Mouse (Mus musculus) CH12.LX (cell line): ENCODE measurements around the gene Zfpm1. TPM values are rescaled to one million over a fixed set of nuclear protein-coding genes. Genes with fewer than 3 reads are reported as not detected.

Source experiments
- DNase-seq: peaks from one replicate; pipeline ENCODE4 v3.0.0-alpha.2; 2013; ENCODE audit errors: extremely low read depth
- H3K27ac ChIP-seq: 2 replicates; pipeline ENCODE4 v1.5.1; 2012; ENCODE audit warnings: low read depth, mild to moderate bottlenecking, control low read depth, moderate library complexity; ENCODE audit not compliant: insufficient read depth
- H3K27me3 ChIP-seq: replicated peaks from 2 replicates; pipeline ENCODE3; 2012; ENCODE audit warnings: inconsistent platforms
- H3K36me3 ChIP-seq, 2 experiments: replicated peaks in 1 of 2; 2 replicates each; pipeline versions ENCODE3 to v1.6.1; 2012; ENCODE audit warnings: inconsistent platforms in 1 of 2, low read length in 1 of 2, mild to moderate bottlenecking in 1 of 2, mixed read lengths in 1 of 2, moderate library complexity in 1 of 2; ENCODE audit not compliant: control insufficient read depth in 1 of 2, insufficient read depth in 1 of 2
- H3K4me1 ChIP-seq, 2 experiments: 2 replicates each; pipeline ENCODE4 v1.6.1; 2012; ENCODE audit warnings: inconsistent platforms in 1 of 2, moderate library complexity in 1 of 2; ENCODE audit not compliant: insufficient read depth in 2 of 2, control insufficient read depth in 1 of 2
- H3K4me2 ChIP-seq: 2 replicates; pipeline ENCODE4 v1.6.1; 2012; ENCODE audit warnings: low read depth, mild to moderate bottlenecking, control low read depth; ENCODE audit not compliant: poor library complexity, insufficient read depth, severe bottlenecking
- H3K4me3 ChIP-seq, 3 experiments: fragments of 150-350 bp in 1 of 3; sonication (generic) in 1 of 3; replicated peaks in 1 of 3; 2 replicates each; pipeline versions ENCODE3 to v1.5.1; 2011 to 2012; ENCODE audit warnings: low read depth in 2 of 3, low read length in 2 of 3, mild to moderate bottlenecking in 2 of 3, moderate library complexity in 2 of 3, control low read depth in 1 of 3, improper control_type of control experiment in 1 of 3, inconsistent platforms in 1 of 3, mixed read lengths in 1 of 3; ENCODE audit not compliant: poor library complexity in 1 of 3
- H3K79me2 ChIP-seq: replicated peaks from 2 replicates; pipeline ENCODE4 v1.6.1; 2012; ENCODE audit warnings: mild to moderate bottlenecking, moderate library complexity; ENCODE audit not compliant: control insufficient read depth, poor library complexity, insufficient read depth, severe bottlenecking; ENCODE audit errors: extremely low read depth
- H3K9ac ChIP-seq: 2 replicates; pipeline ENCODE4 v1.6.1; 2012; ENCODE audit warnings: low read depth, mild to moderate bottlenecking, control low read depth, moderate library complexity; ENCODE audit not compliant: insufficient read depth
- H3K9me3 ChIP-seq: replicated peaks from 2 replicates; pipeline ENCODE3; 2012; ENCODE audit warnings: low read length, inconsistent platforms, mixed read lengths
- BHLHE40 ChIP-seq: IDR thresholded peaks from 2 replicates; pipeline ENCODE4 v1.6.1; 2011; ENCODE audit warnings: mild to moderate bottlenecking, low read depth, low read length, improper control_type of control experiment
- CHD1 ChIP-seq: IDR thresholded peaks from 2 replicates; pipeline ENCODE4 v1.6.1; 2012; ENCODE audit warnings: low read depth, low read length, improper control_type of control experiment, inconsistent platforms
- CHD2 ChIP-seq: IDR thresholded peaks from 2 replicates; pipeline ENCODE4 v1.6.1; 2011; ENCODE audit warnings: low read length, improper control_type of control experiment
- CTCF ChIP-seq, 2 experiments: IDR thresholded peaks in 1 of 2; conservative IDR thresholded peaks in 1 of 2; 2 replicates each; pipeline ENCODE4 v1.5.1; 2011 to 2012; ENCODE audit warnings: low read depth in 2 of 2, low read length in 2 of 2, improper control_type of control experiment in 1 of 2, inconsistent platforms in 1 of 2, mild to moderate bottlenecking in 1 of 2, moderate library complexity in 1 of 2
- E2F4 ChIP-seq: IDR thresholded peaks from 2 replicates; pipeline ENCODE4 v1.6.1; 2011; ENCODE audit warnings: low read depth, low read length, improper control_type of control experiment; ENCODE audit not compliant: insufficient replicate concordance
- ELF1 ChIP-seq: IDR thresholded peaks from 2 replicates; pipeline ENCODE4 v1.6.1; 2014; ENCODE audit warnings: low read depth, mild to moderate bottlenecking, inconsistent platforms, low read length, improper control_type of control experiment
- EP300 ChIP-seq: IDR thresholded peaks from 2 replicates; pipeline ENCODE4 v1.6.1; 2011; ENCODE audit warnings: low read length, improper control_type of control experiment
- ETS1 ChIP-seq: conservative IDR thresholded peaks from 2 replicates; pipeline ENCODE4 v1.6.1; 2012; ENCODE audit warnings: low read depth, mild to moderate bottlenecking, inconsistent platforms, low read length, improper control_type of control experiment, moderate library complexity
- GABPA ChIP-seq: IDR thresholded peaks from 2 replicates; pipeline ENCODE4 v1.6.1; 2012; ENCODE audit warnings: low read depth, low read length, improper control_type of control experiment, inconsistent platforms; ENCODE audit not compliant: insufficient replicate concordance
- JUND ChIP-seq: conservative IDR thresholded peaks from 2 replicates; pipeline ENCODE4 v1.6.1; 2011; ENCODE audit warnings: low read depth, low read length, improper control_type of control experiment
- MAX ChIP-seq: IDR thresholded peaks from 2 replicates; pipeline ENCODE4 v1.6.1; 2011; ENCODE audit warnings: low read length, improper control_type of control experiment
- MAZ ChIP-seq: IDR thresholded peaks from 2 replicates; pipeline ENCODE4 v1.6.1; 2012; ENCODE audit warnings: low read depth, mild to moderate bottlenecking, inconsistent platforms, low read length, improper control_type of control experiment, moderate library complexity
- MEF2A ChIP-seq: IDR thresholded peaks from 2 replicates; pipeline ENCODE4 v1.6.1; 2014; ENCODE audit warnings: low read depth, mild to moderate bottlenecking, inconsistent platforms, low read length, improper control_type of control experiment, borderline replicate concordance
- NELFE ChIP-seq: IDR thresholded peaks from 2 replicates; pipeline ENCODE4 v1.6.1; 2011; ENCODE audit warnings: low read depth, low read length, improper control_type of control experiment
- POLR2A ChIP-seq: IDR thresholded peaks from 2 replicates; pipeline ENCODE4 v1.6.1; 2011; ENCODE audit warnings: low read depth, mild to moderate bottlenecking, improper control_type of control experiment, low read length
- RCOR1 ChIP-seq: conservative IDR thresholded peaks from 2 replicates; pipeline ENCODE4 v1.6.1; 2012; ENCODE audit warnings: low read depth, mild to moderate bottlenecking, inconsistent platforms, low read length, improper control_type of control experiment
- SIN3A ChIP-seq: IDR thresholded peaks from 2 replicates; pipeline ENCODE4 v1.6.1; 2012; ENCODE audit warnings: low read length, improper control_type of control experiment, inconsistent platforms
- SMC3 ChIP-seq: IDR thresholded peaks from 2 replicates; pipeline ENCODE4 v1.6.1; 2011; ENCODE audit warnings: low read depth, low read length, improper control_type of control experiment
- TBP ChIP-seq: conservative IDR thresholded peaks from 2 replicates; pipeline ENCODE4 v1.6.1; 2011; ENCODE audit warnings: low read depth, low read length, improper control_type of control experiment
- USF1 ChIP-seq: IDR thresholded peaks from 2 replicates; pipeline ENCODE4 v1.6.1; 2014; ENCODE audit warnings: low read depth, mild to moderate bottlenecking, inconsistent platforms, low read length, improper control_type of control experiment
- ZMIZ1 ChIP-seq: IDR thresholded peaks from 2 replicates; pipeline ENCODE4 v1.6.1; 2012; ENCODE audit warnings: low read depth, mild to moderate bottlenecking, inconsistent platforms, low read length, improper control_type of control experiment
- ZNF384 ChIP-seq: IDR thresholded peaks from 2 replicates; pipeline ENCODE4 v1.6.1; 2012; ENCODE audit warnings: low read depth, low read length, improper control_type of control experiment, inconsistent platforms
- dilution Hi-C: fragments of 300-500 bp; cut with MboI; formaldehyde crosslinking; loops from 2 replicates; pipeline ENCODE4 v1.14.3; 2020; ENCODE audit warnings: low sequenced_read_pairs; ENCODE audit not compliant: extremely low pct_unique_long_range_greater_than_20kb, extremely low pct_ligation_motif_present
- in situ Hi-C: fragments of 300-500 bp; cut with MboI; formaldehyde crosslinking; loops from 3 replicates; pipeline ENCODE4 v1.14.3; 2019; ENCODE audit warnings: low sequenced_read_pairs, low pct_ligation_motif_present, low pct_unique_long_range_greater_than_20kb, mixed read lengths
- polyA plus RNA-seq: library from polyadenylated mRNA; unstranded; fragments of >175 nt; gene quantifications from 2 replicates; pipeline ENCODE4 v1.2.1, GENCODE M21; 2012; ENCODE audit warnings: low read depth; ENCODE audit not compliant: insufficient read length
- total RNA-seq, 2 experiments: library from RNA; depleted of rRNA; stranded (reverse); fragments of 300-350 nt in 1 of 2; fragments of >200 nt in 1 of 2; gene quantifications; 2 replicates each; pipeline ENCODE4 v1.2.3; 2012 to 2014

Zfpm1 gene
- total and polyA plus RNA-seq, 3 experiments: 11.0 to 63.5 (median 30.1) TPM

DNA sequence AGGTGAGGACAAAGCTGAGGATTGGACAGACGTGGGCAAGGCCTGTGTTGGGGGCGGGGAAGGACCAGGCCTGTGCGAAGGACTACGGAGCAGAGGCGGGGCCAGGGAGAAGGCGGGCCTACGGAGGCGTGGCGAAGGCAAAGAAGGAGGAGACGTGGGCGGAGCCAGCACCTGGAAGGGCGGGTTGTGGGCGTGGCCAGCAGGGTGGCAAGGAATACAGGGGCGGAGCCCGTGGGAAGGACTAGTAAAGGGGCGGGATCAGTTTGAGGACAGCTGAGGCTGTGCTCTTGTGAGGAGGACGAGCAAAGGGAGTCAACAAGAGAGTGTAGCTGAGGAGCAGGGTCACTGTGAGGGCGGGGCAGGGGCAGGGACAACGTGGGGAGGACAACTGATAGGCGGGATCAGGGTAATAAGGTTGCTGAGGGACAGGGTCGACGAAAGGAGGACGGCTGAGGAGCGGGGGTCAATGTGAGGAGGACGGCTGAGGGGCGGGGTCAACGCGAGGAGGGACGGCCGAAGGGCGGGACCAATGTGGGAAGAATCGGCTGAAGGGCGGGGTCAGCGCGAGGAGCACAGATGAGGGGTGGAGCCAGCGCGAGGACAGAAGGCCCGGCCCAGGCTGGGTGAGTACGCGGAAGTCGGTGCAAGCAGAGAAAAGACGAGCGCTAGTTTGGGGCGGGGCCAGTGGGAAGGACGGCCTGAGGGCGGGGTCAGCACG is 465 bp upstream of the Zfpm1 start:
- no peaks in the 10 kb centered on the region for H3K9me3 ChIP-seq
- dilution Hi-C loops: no loop called here

DNA sequence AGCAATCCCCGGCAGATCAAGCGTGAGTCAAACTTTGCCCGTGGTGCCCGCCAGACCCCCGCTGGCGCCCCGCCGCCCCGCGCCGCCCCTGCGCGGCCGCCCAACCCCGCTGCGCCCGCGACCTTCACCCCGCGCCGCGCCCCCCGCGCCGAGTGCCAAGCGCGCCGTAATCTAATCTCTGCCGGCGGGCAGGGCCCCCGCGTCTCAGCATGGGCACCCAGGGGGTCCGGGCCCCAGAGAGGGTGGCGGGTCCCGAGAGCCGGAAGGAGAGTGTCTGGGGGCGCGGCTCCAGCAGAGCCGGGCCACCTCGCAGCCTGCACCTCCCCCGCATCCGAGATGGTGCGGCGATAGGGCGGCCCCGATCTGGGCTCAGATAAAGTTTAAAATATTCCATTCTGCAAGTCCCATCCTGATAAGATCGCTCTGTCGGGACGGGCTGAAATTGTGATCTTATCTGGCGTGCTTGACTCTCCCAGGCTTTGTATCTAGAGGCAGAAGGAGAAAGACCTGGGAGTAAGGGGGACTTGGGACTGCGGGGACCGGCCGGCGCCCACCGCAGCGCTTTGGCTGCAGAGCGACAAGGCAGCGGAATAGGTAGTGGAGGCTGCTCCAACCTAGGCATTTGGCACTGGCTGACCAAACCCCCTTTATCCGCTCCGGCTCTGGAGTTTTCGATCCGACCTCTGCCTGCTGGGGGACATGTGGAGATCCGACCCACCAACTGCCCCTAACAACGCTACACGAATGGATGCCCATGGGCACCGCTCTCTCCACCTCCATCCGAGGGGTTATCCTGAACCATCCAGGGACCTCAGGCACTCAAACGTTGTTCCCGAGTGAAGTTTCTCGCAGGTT is 787 bp downstream of the Zfpm1 start:
- Histone ChIP-seq H3K27ac (peak overlapping the region; percentile 99), H3K9me3 (no peaks in the 10 kb centered on the region), H3K4me2 (peak overlapping the region; percentile 91), H3K9ac (peak overlapping the region; percentile 73), H3K36me3 (peaks cover 0 to 13% of the 10 kb centered on the region in 2 experiments), H3K4me3 (peak overlapping the region; percentile 78 to 89 (median 87)), H3K79me2 (peaks cover 27% of the 10 kb centered on the region), H3K4me1 (peaks cover 26 to 48% of the 10 kb centered on the region in 2 experiments), H3K27me3 (peaks cover 2% of the 10 kb centered on the region)
- in situ Hi-C loops (loop anchor here (5.0 kb wide), 1 partner anchor 45 kb away; no protein-coding TSS in a partner anchor), dilution Hi-C loops (no loop called here)
- TF ChIP-seq JUND: no peak
- TF ChIP-seq ELF1: no peak
- no peak for TF ChIP-seq BHLHE40
- no peak for TF ChIP-seq USF1
- no peak for TF ChIP-seq ETS1
- TF ChIP-seq POLR2A: no peak
- TF ChIP-seq ZNF384: no peak
- TF ChIP-seq RCOR1: no peak
- TF ChIP-seq TBP: no peak
- no peak for TF ChIP-seq ZMIZ1
- TF ChIP-seq MAX: no peak
- no peak for TF ChIP-seq EP300
- TF ChIP-seq MEF2A: no peak
- TF ChIP-seq CHD1: no peak
- TF ChIP-seq CTCF (conservative IDR thresholded peaks at IDR 0.05 in 1 of 2, IDR thresholded peaks at IDR 0.05 in 1 of 2; ENCODE audit: low read depth in 2 of 2, low read length in 2 of 2): no peak
- TF ChIP-seq GABPA: no peak
- TF ChIP-seq SIN3A: no peak; the same call in 1 of the 2 replicates
- no peak for TF ChIP-seq MAZ
- no peak for TF ChIP-seq NELFE
- no peak for TF ChIP-seq E2F4
- DNase-seq: no peak

More for the DNA sequence above, 465 bp upstream of the Zfpm1 start:
- Histone ChIP-seq H3K79me2 (peaks cover 15% of the 10 kb centered on the region), H3K4me2 (peak overlapping the region; percentile 40; the same call in 1 of the 2 replicates), H3K4me1 (peaks cover 13 to 41% of the 10 kb centered on the region in 2 experiments), H3K27me3 (peaks cover 2% of the 10 kb centered on the region), H3K4me3 (peak overlapping the region; percentile 45 to 89 (median 57)), H3K27ac (peak overlapping the region; percentile 38; the same call in 1 of the 2 replicates), H3K36me3 (peaks cover 0 to under 1% of the 10 kb centered on the region in 2 experiments), H3K9ac (no peak overlapping the region)
- TF ChIP-seq ELF1 (peak; percentile 95), TBP (0 out of 2 replicates have a peak, but pooled peaks have one; percentile 54), SMC3 (no peak), POLR2A (no peak), CHD2 (peak; percentile 55), MAZ (peak; percentile 64; the same call in 1 of the 2 replicates), SIN3A (peak; percentile 49; the same call in 1 of the 2 replicates)
- in situ Hi-C loops: loop anchor here (5.0 kb wide), 1 partner anchor 46 kb away; no protein-coding TSS in a partner anchor
- DNase-seq: peak; percentile 97
